In genomic region chr10:41582901-41583361, GRCm38 (mm10) we compare ENCODE assay signal across 11 mouse cellular contexts.
DNase-seq lines count a peak whose midpoint lies in the region; ATAC-seq and TF ChIP-seq lines count a peak whose summit lies in the region.
"Had no signal": no experiment of that assay in that cellular context is flagged by ENCODE, and none has a peak within 500 bp of the region (broad histone marks: within the 10 kb centered on the region; RNA-seq: fewer than 3 reads in every experiment).

No protein-coding gene starts in this region.

- peak overlapping the region; percentile 55; the same call in 1 of the 2 replicates for H3K27ac ChIP-seq in heart, postnatal 0 days (ENCODE audit: low read depth)
- peak overlapping the region; percentile 69 for H3K27ac ChIP-seq in limb, embryonic 11.5 days (replicated peaks; ENCODE audit: low read depth, low read length)
- H3K27ac ChIP-seq in liver, embryonic 12.5 days = no peak overlapping the region

- TF ChIP-seq CTCF in heart, postnatal 0 days (IDR thresholded peaks at IDR 0.05; ENCODE audit: low read depth) = no peak
- TF ChIP-seq CTCF in E14TG2a.4 (conservative IDR thresholded peaks at IDR 0.05; ENCODE audit: low read length) = no peak
- TF ChIP-seq CTCF in brain, embryonic 14.5 days (IDR thresholded peaks at IDR 0.05; ENCODE audit: borderline replicate concordance, extremely low read depth, insufficient read depth, insufficient read length) = no peak

- WGBS in heart, postnatal 0 days = 15% methylated on average over 5 of the region's 5 CpGs
- 7% methylated on average over 4 of the region's 5 CpGs for WGBS in limb, embryonic 11.5 days
- WGBS in liver, embryonic 12.5 days (ENCODE audit: insufficient replicate concordance) = 20% methylated on average over 4 of the region's 5 CpGs

- TF ChIP-seq POLR2A in brain, embryonic 14.5 days (IDR thresholded peaks at IDR 0.05; ENCODE audit: borderline replicate concordance, extremely low read depth, insufficient read depth, insufficient read length, poor library complexity, severe bottlenecking) = no peak

- DNase-seq in heart, postnatal 0 days (ENCODE audit: low spot score) = no peak
- no peak for DNase-seq in heart, adult 9 months (ENCODE audit: low spot score in 2 of 2)
- DNase-seq in brain, embryonic 14.5 days (ENCODE audit: low read depth) = peak; percentile 20
- peak; percentile 55 for DNase-seq in limb, embryonic 11.5 days (ENCODE audit: low spot score)
- no peak for DNase-seq in frontal cortex, postnatal 25 days (ENCODE audit: low spot score in 2 of 2)
- DNase-seq: gastrocnemius, postnatal 10 days; kidney, postnatal 14 days; midbrain, embryonic 14.5 days had no signal

- H3K36me3 ChIP-seq in heart, postnatal 0 days (replicated peaks; ENCODE audit: control insufficient read depth, insufficient read depth, low read length) = no peaks in the 10 kb centered on the region
- no peaks in the 10 kb centered on the region for H3K36me3 ChIP-seq in E14TG2a.4 (ENCODE audit: insufficient read depth, low read length)
- H3K36me3 ChIP-seq in limb, embryonic 11.5 days (ENCODE audit: control insufficient read depth, insufficient read depth, low read length) = no peaks in the 10 kb centered on the region
- H3K36me3 ChIP-seq in liver, embryonic 12.5 days = no peaks in the 10 kb centered on the region

- H3K9me3 ChIP-seq in heart, postnatal 0 days (replicated peaks; ENCODE audit: control insufficient read depth, low read length) = no peaks in the 10 kb centered on the region
- H3K9me3 ChIP-seq in E14TG2a.4 (ENCODE audit: low read length) = no peaks in the 10 kb centered on the region
- no peaks in the 10 kb centered on the region for H3K9me3 ChIP-seq in limb, embryonic 11.5 days (ENCODE audit: control insufficient read depth, low read length)
- no peaks in the 10 kb centered on the region for H3K9me3 ChIP-seq in liver, embryonic 12.5 days (replicated peaks)

- TF ChIP-seq EP300 in heart, postnatal 0 days (IDR thresholded peaks at IDR 0.05; ENCODE audit: low read depth) = no peak

- no peak for ATAC-seq in heart, postnatal 0 days (ENCODE audit: insufficient read depth, low read depth)
- peak; percentile 72; the same call in 1 of the 2 replicates for ATAC-seq in limb, embryonic 11.5 days (ENCODE audit: insufficient number of reproducible peaks, low FRiP score, low TSS enrichment, low read depth)
- no peak for ATAC-seq in liver, embryonic 12.5 days
- no peak for ATAC-seq in erythroblast, adult 5-6 weeks (replicated peaks; ENCODE audit: low FRiP score, poor library complexity, severe bottlenecking)

- no peaks in the 10 kb centered on the region for H3K27me3 ChIP-seq in heart, postnatal 0 days (ENCODE audit: control insufficient read depth, insufficient read depth, low read length)
- H3K27me3 ChIP-seq in E14TG2a.4 (ENCODE audit: insufficient read depth, low read length) = no peaks in the 10 kb centered on the region
- H3K27me3 ChIP-seq in limb, embryonic 11.5 days (ENCODE audit: control insufficient read depth, insufficient read depth, low read length) = no peaks in the 10 kb centered on the region
- H3K27me3 ChIP-seq in liver, embryonic 12.5 days (replicated peaks) = no peaks in the 10 kb centered on the region; the same call in 1 of the 2 replicates

- H3K4me3 ChIP-seq in heart, postnatal 0 days (ENCODE audit: low read depth, low read length) = no peak overlapping the region
- H3K4me3 ChIP-seq in E14TG2a.4 (replicated peaks; ENCODE audit: low read length) = peak overlapping the region; percentile 45; the same call in 1 of the 2 replicates
- no peak overlapping the region for H3K4me3 ChIP-seq in limb, embryonic 11.5 days (ENCODE audit: low read depth, low read length)
- no peak overlapping the region for H3K4me3 ChIP-seq in liver, embryonic 12.5 days

- no peak overlapping the region for H3K9ac ChIP-seq in heart, postnatal 0 days (replicated peaks; ENCODE audit: low read depth, low read length)
- no peak overlapping the region for H3K9ac ChIP-seq in limb, embryonic 11.5 days (ENCODE audit: low read length)
- no peak overlapping the region for H3K9ac ChIP-seq in liver, embryonic 12.5 days

- peaks cover 15% of the 10 kb centered on the region for H3K4me1 ChIP-seq in heart, postnatal 0 days (ENCODE audit: control insufficient read depth, insufficient read depth)
- H3K4me1 ChIP-seq in E14TG2a.4 (replicated peaks; ENCODE audit: low read depth, low read length) = peaks cover 33% of the 10 kb centered on the region
- H3K4me1 ChIP-seq in limb, embryonic 11.5 days (ENCODE audit: control insufficient read depth, insufficient read depth, low read length) = peaks cover 5% of the 10 kb centered on the region; the same call in 1 of the 2 replicates
- no peaks in the 10 kb centered on the region for H3K4me1 ChIP-seq in liver, embryonic 12.5 days

- H3K4me2 ChIP-seq in heart, postnatal 0 days (ENCODE audit: low read depth, low read length) = no peak overlapping the region
- H3K4me2 ChIP-seq in limb, embryonic 11.5 days (ENCODE audit: low read depth, severe bottlenecking) = no peak overlapping the region
- no peak overlapping the region for H3K4me2 ChIP-seq in liver, embryonic 12.5 days

Comparison
In these comparisons a context has a peak if more than half of its experiments do, and no peak if none do; other contexts are left out.
1. DNase-seq: peak in brain, embryonic 14.5 days (single experiment) and limb, embryonic 11.5 days (single experiment); none in heart, postnatal 0 days (single experiment), heart, adult 9 months (0 of 2) and frontal cortex, postnatal 25 days (0 of 2).